Mouse (Mus musculus): ENCODE measurements around the gene Rin2.

The Rin2 gene

DNA sequence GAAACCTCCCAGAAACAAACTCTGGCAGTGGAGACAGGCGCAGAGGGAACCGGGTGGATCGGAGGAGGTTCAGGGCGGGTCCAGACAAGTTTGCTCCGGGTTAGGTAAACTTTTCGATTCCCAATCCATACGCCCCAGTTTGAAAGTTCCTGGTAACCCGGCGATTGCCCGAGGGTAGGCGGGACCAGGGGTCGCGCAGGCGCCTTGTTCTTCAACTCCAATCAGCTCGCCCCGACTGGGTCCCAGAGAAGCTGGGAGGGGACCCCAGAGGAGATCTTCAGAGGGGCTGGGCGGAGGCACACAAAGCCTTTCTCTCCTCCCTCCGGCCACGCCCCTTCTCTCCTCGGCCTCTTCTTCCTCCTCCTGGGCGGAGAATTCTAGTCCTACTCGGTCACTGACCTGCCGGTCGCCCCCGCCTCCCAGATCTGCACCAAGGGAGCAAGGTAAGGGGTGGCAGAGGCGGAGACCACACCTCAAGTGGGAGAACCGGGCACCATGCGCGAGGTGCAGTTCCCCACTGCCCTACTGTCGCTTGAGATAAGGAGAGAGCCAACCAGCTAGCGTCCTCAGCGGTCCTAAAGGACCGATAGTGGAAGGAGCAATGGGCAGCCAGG is at the start of gene Rin2:
Rin2 (plus strand) TSS at position 74 of the 614 bp plus-strand sequence.
- TF ChIP-seq GATA4 (IDR thresholded peaks at IDR 0.05; ENCODE audit: insufficient replicate concordance, low read length), result peak; percentile 17; the same call in 1 of the 2 replicates

DNA sequence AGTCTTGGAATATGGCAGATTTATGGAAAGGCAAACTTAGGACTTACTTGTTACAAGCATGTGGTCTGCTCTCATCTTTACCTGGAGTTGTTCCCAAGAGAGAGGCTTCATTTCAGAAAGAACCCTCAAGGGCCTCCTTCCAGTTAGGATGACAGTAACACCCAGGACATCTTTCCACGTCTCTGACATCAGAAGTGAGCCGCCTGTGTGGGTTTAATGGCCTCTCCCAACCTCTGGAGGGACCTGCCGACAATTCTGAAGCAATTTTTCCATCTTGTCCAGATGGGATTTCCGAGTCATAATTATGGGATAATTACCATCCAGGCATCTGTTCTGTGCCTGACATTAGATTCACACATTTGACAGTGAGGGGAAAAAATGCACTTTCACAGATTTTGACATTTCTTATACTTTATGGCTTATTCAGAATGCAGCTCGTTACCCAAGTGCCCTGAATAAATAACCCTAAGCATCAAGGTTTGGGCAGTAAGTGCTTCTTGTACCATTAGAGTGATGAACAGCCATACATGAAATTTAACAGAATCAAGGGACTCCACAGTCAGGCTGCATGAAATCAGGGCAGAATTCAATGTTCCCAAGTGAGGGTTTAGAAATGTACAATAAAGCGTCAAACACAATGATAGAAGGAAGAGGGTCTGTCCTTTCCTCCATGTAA is 43.8 kb upstream of the Rin2 start:
- no peak for TF ChIP-seq GATA4 (IDR thresholded peaks at IDR 0.05; ENCODE audit: insufficient replicate concordance, low read length)

DNA sequence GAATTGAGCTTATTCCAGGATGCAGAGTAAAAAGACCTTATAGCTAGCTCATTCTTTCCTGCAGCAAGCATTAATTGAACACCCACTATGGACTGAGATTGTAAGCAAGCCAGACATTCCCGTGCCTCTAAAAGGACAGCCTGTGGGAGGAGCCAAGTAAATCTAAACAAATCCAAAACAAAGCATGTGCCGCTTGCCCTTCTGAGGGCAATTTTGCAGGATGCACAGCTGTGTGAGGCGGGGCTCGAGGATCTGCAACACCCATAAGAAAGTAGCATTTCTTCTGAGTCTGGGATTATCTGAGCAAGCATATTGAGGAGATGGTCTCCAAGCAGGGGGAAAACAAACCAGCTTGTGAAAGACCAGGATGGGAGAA is 43.2 kb upstream of the Rin2 start:
- TF ChIP-seq GATA4 (IDR thresholded peaks at IDR 0.05; ENCODE audit: insufficient replicate concordance, low read length), result no peak

DNA sequence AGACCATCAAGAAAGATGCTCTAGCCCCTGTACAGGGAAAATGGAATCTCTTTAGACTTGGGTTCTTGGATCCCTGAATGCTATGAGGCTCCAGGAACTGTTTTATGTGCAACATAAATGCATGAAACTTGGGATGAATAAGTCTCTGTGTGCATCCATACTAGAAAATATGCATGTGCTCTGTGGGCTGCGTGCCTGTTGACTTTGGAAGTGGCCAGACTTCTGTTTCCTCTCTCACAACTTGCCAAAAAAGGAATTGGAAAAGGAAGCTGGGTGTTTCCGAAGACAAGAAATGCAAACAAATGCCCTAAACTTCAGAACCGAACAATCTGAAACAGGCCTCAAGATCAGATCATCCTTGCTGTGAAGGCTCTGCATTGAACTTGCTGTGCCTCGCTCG is 41.2 kb upstream of the Rin2 start:
- TF ChIP-seq GATA4 (IDR thresholded peaks at IDR 0.05; ENCODE audit: insufficient replicate concordance, low read length), result no peak

DNA sequence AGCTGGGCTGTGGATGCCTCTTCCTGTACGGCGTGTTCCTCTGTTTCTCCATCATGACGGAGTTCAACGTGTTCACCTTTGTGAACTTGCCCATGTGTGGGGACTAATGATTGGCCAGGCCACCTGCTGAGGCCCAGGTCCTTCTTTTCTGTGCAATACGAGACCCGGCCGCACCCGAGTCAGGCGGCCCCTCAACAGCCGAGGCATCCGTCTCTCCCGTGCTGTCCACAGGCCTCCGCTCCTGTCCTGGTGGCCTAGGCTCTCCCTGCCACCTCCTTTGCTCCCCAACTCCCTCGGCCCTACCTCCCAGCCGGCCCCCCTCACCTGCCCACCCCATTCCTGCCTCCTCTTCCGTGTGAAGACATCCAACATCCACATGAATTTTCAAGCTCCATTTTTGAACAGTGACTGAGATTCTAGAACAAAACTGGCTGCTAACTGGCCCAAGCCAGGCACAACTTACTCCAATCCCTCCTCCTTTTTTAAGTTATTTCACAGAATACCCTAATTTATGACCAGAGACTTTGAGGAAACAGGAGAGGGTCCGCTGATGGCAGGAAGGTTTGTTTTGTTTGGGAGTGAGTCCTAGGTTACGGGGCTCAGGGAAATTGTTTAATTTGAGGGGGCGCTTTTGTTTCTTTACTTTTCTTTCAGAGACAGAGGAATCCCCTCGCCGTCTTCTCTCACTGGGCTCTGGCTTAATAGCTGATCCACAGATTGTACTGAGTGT is 34.6 kb upstream of the Rin2 start:
- no peak for TF ChIP-seq GATA4 (IDR thresholded peaks at IDR 0.05; ENCODE audit: insufficient replicate concordance, low read length)

DNA sequence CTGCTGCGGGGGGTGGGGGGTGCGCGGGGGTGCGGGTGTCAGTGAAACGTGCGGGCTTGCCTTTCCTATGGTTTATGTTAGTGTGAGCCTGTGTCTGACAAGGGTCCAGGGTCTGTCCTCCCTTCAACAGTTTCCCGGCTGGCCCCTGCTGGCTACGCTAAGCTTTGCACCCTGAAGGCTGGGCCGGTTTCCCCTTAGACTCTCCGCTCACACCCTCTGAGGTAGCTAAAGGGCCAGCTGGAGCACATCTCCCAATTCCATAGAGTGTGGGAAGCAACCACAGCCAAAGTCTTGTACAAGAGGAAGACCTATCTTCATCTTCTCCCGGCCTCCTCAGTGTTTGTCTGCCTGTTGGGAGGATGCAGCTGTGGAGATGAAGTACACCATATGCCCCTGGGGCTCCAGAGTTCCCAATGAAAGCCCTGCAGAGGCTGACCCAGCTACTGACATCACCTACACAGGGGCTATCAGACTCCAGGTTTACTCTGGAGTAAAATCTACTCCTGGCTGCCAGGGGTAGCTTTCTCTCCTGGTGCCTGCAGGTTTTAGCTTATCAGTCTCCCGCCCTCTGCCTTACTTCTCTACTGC is 19.5 kb upstream of the Rin2 start:
- TF ChIP-seq GATA4 (IDR thresholded peaks at IDR 0.05; ENCODE audit: insufficient replicate concordance, low read length), result no peak

DNA sequence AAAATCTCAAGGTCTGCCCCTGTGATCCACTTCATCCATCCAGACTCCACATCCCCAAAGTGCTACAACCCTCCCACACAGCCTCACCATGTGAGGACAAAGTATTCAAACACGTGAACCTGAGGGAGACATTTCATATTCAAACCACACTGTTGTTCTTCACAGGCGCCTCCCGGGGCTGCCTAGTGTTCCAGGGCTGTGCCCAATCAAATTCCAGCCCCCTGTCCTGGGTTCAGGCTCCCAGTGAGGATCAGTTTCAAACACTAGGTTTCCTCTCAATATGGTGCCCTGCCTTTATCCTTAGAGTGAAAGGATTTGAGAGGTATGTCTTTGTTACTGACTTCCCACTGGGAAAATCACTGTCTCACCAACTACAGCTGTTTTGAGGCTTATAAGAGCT is 18.9 kb upstream of the Rin2 start:
- TF ChIP-seq GATA4 (IDR thresholded peaks at IDR 0.05; ENCODE audit: insufficient replicate concordance, low read length), result no peak

DNA sequence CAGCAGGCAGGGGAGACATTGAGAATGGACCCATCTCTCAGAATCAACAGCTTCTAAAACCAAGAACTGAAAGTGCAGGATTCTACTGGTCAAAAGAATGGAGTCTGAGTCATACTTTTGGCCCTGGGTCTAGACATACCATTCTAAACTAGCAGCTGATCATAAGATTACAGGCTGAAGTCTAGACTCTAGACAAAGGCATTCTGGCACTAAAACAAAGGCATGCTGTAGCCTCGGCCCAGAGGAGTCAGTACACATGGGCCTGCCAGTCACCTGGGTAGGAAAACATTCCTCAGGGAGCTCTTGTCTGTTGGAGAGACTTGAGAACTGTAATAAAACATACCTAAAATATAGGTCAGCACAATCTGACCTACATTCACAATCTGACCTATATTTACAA is 18.3 kb upstream of the Rin2 start:
- TF ChIP-seq GATA4 (IDR thresholded peaks at IDR 0.05; ENCODE audit: insufficient replicate concordance, low read length), result no peak

DNA sequence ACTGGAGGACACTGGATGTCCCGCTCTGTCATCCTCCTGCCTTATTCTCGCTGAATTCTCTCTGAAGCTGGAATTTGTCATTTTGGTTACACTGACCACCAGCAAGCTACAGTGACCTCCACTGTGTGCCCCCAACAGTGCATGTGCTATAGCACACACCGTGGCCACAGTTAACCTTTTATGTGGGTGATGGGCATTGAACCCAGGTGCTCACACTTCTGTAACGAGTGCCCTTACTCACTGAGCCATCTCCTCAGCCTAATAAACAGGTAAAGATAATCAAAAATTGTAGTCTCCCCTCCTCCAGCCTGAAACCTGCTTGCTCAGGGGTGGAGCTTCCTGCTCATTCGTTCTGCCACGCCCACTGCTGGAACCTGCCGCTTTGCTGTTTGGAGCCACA is 13.8 kb upstream of the Rin2 start:
- TF ChIP-seq GATA4 (IDR thresholded peaks at IDR 0.05; ENCODE audit: insufficient replicate concordance, low read length), result no peak

DNA sequence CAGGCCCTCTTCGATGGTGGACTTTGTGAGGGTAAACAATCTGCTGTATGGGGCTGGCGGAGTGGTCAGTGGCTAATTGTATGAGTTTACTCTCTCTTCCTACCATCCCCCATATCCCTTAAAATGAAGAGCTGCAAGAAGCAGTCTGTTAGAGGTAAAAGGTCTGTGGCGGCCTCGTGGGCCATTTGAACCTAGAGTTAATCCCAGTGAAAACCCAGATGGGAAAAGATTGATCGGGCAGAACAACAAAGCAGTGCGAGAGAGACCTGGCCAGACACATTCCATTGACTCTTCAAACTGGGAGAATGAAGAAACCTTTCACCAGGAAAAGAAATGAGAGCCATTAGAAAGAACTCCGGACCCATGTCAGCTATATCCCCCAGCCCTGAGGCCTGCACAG is 11.1 kb upstream of the Rin2 start:
- no peak for TF ChIP-seq GATA4 (IDR thresholded peaks at IDR 0.05; ENCODE audit: insufficient replicate concordance, low read length)

DNA sequence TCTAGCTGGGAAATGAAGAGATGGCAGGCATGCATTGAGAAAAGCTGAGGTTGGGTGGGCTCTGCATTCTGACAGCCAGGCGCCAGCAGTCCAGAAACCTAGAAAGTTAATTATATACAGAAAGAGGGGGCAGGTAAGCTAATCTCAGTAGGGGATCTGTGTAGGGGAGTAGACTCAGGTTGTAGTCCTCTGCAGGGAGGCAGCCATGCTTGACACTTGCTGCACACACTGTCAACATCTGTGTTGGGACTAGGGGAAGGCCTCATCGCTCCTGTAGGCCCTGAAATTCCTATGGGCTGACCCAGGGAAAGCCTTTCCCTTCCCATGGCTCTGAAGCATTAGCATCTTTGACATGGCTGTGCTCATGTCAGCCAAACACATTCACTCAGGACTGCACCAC is 10.7 kb upstream of the Rin2 start:
- TF ChIP-seq GATA4 (IDR thresholded peaks at IDR 0.05; ENCODE audit: insufficient replicate concordance, low read length), result no peak

DNA sequence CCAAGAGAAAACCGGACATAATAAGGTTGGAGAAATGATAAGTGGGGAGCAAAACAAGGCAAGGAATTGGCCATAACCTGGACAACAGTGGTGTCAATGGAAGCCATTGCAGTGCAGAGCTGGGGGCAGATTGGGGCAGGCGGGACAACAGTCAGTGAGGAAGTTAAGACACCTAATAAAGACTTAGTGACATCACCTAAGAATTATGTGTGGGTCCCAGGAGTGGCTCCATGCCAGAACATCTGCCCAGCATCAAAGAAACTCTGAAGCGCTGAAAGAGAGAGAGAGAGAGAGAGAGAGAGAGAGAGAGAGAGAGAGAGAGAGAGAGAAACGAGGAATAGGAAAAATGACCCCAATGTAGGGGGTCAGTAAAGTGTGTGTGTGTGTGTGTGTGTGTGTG is 6.9 kb upstream of the Rin2 start:
- no peak for TF ChIP-seq GATA4 (IDR thresholded peaks at IDR 0.05; ENCODE audit: insufficient replicate concordance, low read length)

DNA sequence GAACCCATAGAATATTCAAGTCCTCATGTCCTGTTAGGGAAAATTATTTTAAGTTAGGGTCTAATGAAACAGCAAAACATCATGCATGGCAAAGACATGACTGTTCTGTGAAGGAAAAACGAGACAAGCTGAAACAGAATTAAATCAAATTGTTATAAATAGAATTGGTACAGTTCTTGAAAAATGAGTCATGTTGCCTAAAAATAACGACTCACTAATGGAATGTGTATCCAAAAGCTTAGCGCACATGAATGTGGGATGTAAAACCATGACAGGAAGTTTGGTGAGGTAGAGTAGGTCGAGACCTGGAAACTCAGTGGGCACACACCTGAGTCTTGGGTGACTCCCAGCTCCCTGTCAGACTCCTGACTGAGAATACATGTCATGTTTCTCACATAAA is 4.9 kb upstream of the Rin2 start:
- no peak for TF ChIP-seq GATA4 (IDR thresholded peaks at IDR 0.05; ENCODE audit: insufficient replicate concordance, low read length)

DNA sequence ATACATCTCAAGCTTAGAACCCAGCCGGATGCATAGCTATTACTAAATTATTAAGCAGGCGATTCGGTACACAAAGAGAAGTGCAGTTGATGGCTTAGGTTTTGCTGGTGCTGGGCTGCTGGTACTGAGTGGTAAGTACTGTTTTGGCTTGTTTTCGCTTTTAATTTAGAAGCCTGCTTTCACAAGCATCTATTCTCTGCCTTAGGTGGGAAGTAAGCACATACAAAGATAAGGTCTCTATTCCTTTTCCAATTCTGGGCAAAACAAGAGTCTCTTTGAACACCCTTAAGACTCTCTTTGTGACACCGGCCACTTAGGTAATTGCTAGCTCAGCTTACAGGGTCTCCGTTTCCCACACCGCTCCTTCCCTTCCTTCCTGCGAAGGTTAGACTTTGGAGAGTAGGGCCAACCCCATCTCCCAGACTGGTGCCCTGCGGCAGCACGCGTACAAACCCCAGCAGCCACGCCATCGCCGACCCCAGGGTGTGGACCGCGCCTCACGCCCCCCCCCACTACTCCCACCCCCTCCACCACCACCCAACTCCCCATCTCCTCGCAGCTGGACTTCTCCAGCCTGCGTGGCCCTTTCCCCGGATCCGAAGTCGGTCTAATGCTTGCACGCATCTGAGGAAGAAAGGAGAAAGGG is 396 bp upstream of the Rin2 start:
- TF ChIP-seq GATA4 (IDR thresholded peaks at IDR 0.05; ENCODE audit: insufficient replicate concordance, low read length), result no peak

DNA sequence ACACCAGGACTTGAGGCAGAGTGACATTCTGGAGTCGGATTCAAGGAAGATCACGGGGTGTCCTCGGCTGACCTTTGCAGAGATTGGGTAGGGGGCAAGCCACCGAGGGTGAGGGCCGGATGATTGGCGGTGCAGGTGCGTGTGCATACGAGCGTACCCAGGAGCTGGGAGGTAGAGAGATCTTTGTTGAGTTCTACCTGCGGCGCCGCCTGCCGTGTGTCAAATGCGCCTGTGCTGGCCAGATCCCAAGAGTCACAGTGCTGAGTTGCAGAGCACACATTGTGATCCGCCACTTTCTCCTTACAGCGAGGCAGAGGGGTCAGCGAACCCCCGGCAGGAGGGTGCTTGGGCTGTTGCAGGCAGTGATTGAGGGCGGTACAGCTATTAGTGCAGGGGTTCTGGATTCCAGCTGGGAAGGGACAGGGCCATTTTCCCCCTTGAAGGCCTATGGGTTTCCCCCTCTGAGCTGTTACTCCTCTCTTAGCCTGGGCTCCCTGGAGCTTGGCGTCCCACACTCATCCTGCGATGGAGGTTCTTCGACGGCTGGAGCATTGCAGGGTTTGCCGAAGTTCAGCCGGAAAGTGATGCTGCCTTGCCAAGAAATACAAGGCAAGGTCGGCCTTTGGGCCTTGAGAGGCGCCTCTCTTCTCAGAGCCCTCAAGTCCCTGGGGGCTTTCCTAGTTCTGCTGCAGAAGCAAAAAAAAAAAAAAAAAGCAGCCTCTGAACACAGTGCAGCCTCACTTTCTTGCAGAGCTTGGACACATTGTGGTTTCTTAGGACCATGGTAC is 935 bp downstream of the Rin2 start:
- no peak for TF ChIP-seq GATA4 (IDR thresholded peaks at IDR 0.05; ENCODE audit: insufficient replicate concordance, low read length)

Measured in liver, adult (tissue).